Mouse (Mus musculus): ENCODE results near the gene Mon1b. TPM values are rescaled to one million over a fixed set of nuclear protein-coding genes. Genes with fewer than 3 reads are reported as not detected.

Gene Mon1b
- polyA plus RNA-seq, 1 experiment: 4.9 TPM

- TF ChIP-seq MYOD1 (IDR thresholded peaks at IDR 0.05; ENCODE audit: control insufficient read depth in 1 of 3, insufficient read length in 2 of 3, low read depth in 2 of 3): no peak
- TF ChIP-seq TCF3 (IDR thresholded peaks at IDR 0.05; ENCODE audit: insufficient read length, low read depth): no peak
- no peak for TF ChIP-seq POLR2AphosphoS2 (IDR thresholded peaks at IDR 0.05; ENCODE audit: insufficient read length, low read depth)
- no peak for TF ChIP-seq E2F4 (IDR thresholded peaks at IDR 0.05; ENCODE audit: insufficient read depth)
- no peak for TF ChIP-seq MYOG (IDR thresholded peaks at IDR 0.05; ENCODE audit: control insufficient read depth in 1 of 3, insufficient read depth in 1 of 3, insufficient read length in 2 of 3, low read depth in 2 of 3)
- no peak for TF ChIP-seq USF1 (IDR thresholded peaks at IDR 0.05; ENCODE audit: low read depth)
- TF ChIP-seq SRF (IDR thresholded peaks at IDR 0.05; ENCODE audit: control insufficient read depth, insufficient read length, low read depth): no peak
- no peak for TF ChIP-seq CEBPB (IDR thresholded peaks at IDR 0.05; ENCODE audit: insufficient read depth, poor library complexity, severe bottlenecking)
- TF ChIP-seq TCF12 (IDR thresholded peaks at IDR 0.05; ENCODE audit: insufficient read depth, poor library complexity, severe bottlenecking): no peak
- no peak for TF ChIP-seq MAX (IDR thresholded peaks at IDR 0.05; ENCODE audit: low read depth)
- no peak overlapping the region for H3ac ChIP-seq (ENCODE audit: control insufficient read depth, insufficient read length)
Observed at GRCm38 (mm10) chr8:113645220-113645619, 9.8 kb downstream of the Mon1b start.

GRCm38 (mm10) chr8:113652450-113652849, 17.1 kb downstream of the Mon1b start:
- H3K4me3 ChIP-seq: no peak overlapping the region
- TF ChIP-seq E2F4 (IDR thresholded peaks at IDR 0.05; ENCODE audit: insufficient read depth) (no peak), SRF (IDR thresholded peaks at IDR 0.05; ENCODE audit: control insufficient read depth, insufficient read length, low read depth) (no peak), TCF12 (IDR thresholded peaks at IDR 0.05; ENCODE audit: insufficient read depth, poor library complexity, severe bottlenecking) (no peak), TCF3 (IDR thresholded peaks at IDR 0.05; ENCODE audit: insufficient read length, low read depth) (no peak), REST (IDR thresholded peaks at IDR 0.05; ENCODE audit: insufficient read depth, insufficient read length) (no peak), MYOG (IDR thresholded peaks at IDR 0.05; ENCODE audit: control insufficient read depth in 1 of 3, insufficient read depth in 1 of 3, insufficient read length in 2 of 3, low read depth in 2 of 3) (no peak), POLR2A (IDR thresholded peaks at IDR 0.05; ENCODE audit: insufficient read length, low read depth) (no peak), USF1 (IDR thresholded peaks at IDR 0.05; ENCODE audit: low read depth) (no peak)
- no peaks in the 10 kb centered on the region for H3K27me3 ChIP-seq (ENCODE audit: control insufficient read depth, insufficient read depth, insufficient read length)
- H3K79me2 ChIP-seq (ENCODE audit: control insufficient read depth, insufficient read depth): no peaks in the 10 kb centered on the region
- H3K4me2 ChIP-seq (ENCODE audit: low read depth): no peak overlapping the region
- no peaks in the 10 kb centered on the region for H3K36me3 ChIP-seq (ENCODE audit: control insufficient read depth, insufficient read depth)
- no peak overlapping the region for H3ac ChIP-seq (ENCODE audit: control insufficient read depth, insufficient read length)

More at GRCm38 (mm10) chr8:113645220-113645619, 9.8 kb downstream of the Mon1b start:
- H3K27me3 ChIP-seq (ENCODE audit: control insufficient read depth, insufficient read depth, insufficient read length): no peaks in the 10 kb centered on the region
- H3K4me3 ChIP-seq: no peak overlapping the region
- no peaks in the 10 kb centered on the region for H3K79me2 ChIP-seq (ENCODE audit: control insufficient read depth, insufficient read depth)
- H3K36me3 ChIP-seq (ENCODE audit: control insufficient read depth, insufficient read depth): peaks cover 3% of the 10 kb centered on the region
- no peak overlapping the region for H3K4me2 ChIP-seq (ENCODE audit: low read depth)

- no peak overlapping the region for H3ac ChIP-seq (ENCODE audit: control insufficient read depth, insufficient read length)
- H3K79me2 ChIP-seq (ENCODE audit: control insufficient read depth, insufficient read depth): no peaks in the 10 kb centered on the region
- TF ChIP-seq TCF12 (IDR thresholded peaks at IDR 0.05; ENCODE audit: insufficient read depth, poor library complexity, severe bottlenecking) (no peak), POLR2A (IDR thresholded peaks at IDR 0.05; ENCODE audit: insufficient read length, low read depth) (no peak), REST (IDR thresholded peaks at IDR 0.05; ENCODE audit: insufficient read depth, insufficient read length) (no peak), USF1 (IDR thresholded peaks at IDR 0.05; ENCODE audit: low read depth) (no peak)
- H3K27me3 ChIP-seq (ENCODE audit: control insufficient read depth, insufficient read depth, insufficient read length): no peaks in the 10 kb centered on the region
- H3K4me2 ChIP-seq (ENCODE audit: low read depth): no peak overlapping the region
- no peaks in the 10 kb centered on the region for H3K36me3 ChIP-seq (ENCODE audit: control insufficient read depth, insufficient read depth)
- H3K4me3 ChIP-seq: no peak overlapping the region
Observed at GRCm38 (mm10) chr8:113653151-113653550, 17.8 kb downstream of the Mon1b start.

GRCm38 (mm10) chr8:113656154-113656553, 20.8 kb downstream of the Mon1b start:
- no peaks in the 10 kb centered on the region for H3K27me3 ChIP-seq (ENCODE audit: control insufficient read depth, insufficient read depth, insufficient read length)
- TF ChIP-seq USF1 (IDR thresholded peaks at IDR 0.05; ENCODE audit: low read depth) (no peak), POLR2AphosphoS2 (IDR thresholded peaks at IDR 0.05; ENCODE audit: insufficient read length, low read depth) (no peak), TCF12 (IDR thresholded peaks at IDR 0.05; ENCODE audit: insufficient read depth, poor library complexity, severe bottlenecking) (no peak), SRF (IDR thresholded peaks at IDR 0.05; ENCODE audit: control insufficient read depth, insufficient read length, low read depth) (no peak), MYOD1 (IDR thresholded peaks at IDR 0.05; ENCODE audit: control insufficient read depth in 1 of 3, insufficient read length in 2 of 3, low read depth in 2 of 3) (no peak), CEBPB (IDR thresholded peaks at IDR 0.05; ENCODE audit: insufficient read depth, poor library complexity, severe bottlenecking) (no peak), MYOG (IDR thresholded peaks at IDR 0.05; ENCODE audit: control insufficient read depth in 1 of 3, insufficient read depth in 1 of 3, insufficient read length in 2 of 3, low read depth in 2 of 3) (no peak), TCF3 (IDR thresholded peaks at IDR 0.05; ENCODE audit: insufficient read length, low read depth) (no peak), POLR2A (IDR thresholded peaks at IDR 0.05; ENCODE audit: insufficient read length, low read depth) (no peak), E2F4 (IDR thresholded peaks at IDR 0.05; ENCODE audit: insufficient read depth) (no peak), REST (IDR thresholded peaks at IDR 0.05; ENCODE audit: insufficient read depth, insufficient read length) (no peak), MAX (IDR thresholded peaks at IDR 0.05; ENCODE audit: low read depth) (no peak)
- H3K36me3 ChIP-seq (ENCODE audit: control insufficient read depth, insufficient read depth): no peaks in the 10 kb centered on the region
- no peaks in the 10 kb centered on the region for H3K79me2 ChIP-seq (ENCODE audit: control insufficient read depth, insufficient read depth)
- H3ac ChIP-seq (ENCODE audit: control insufficient read depth, insufficient read length): no peak overlapping the region
- no peak overlapping the region for H3K4me3 ChIP-seq
- no peak overlapping the region for H3K4me2 ChIP-seq (ENCODE audit: low read depth)

GRCm38 (mm10) chr8:113656681-113657298, 21.4 kb downstream of the Mon1b start:
- no peak for TF ChIP-seq TCF3 (IDR thresholded peaks at IDR 0.05; ENCODE audit: insufficient read length, low read depth)
- TF ChIP-seq POLR2AphosphoS2 (IDR thresholded peaks at IDR 0.05; ENCODE audit: insufficient read length, low read depth): no peak
- no peak for TF ChIP-seq POLR2A (IDR thresholded peaks at IDR 0.05; ENCODE audit: insufficient read length, low read depth)
- no peak for TF ChIP-seq MAX (IDR thresholded peaks at IDR 0.05; ENCODE audit: low read depth)
- no peak overlapping the region for H3ac ChIP-seq (ENCODE audit: control insufficient read depth, insufficient read length)
- H3K79me2 ChIP-seq (ENCODE audit: control insufficient read depth, insufficient read depth): no peaks in the 10 kb centered on the region
- H3K27me3 ChIP-seq (ENCODE audit: control insufficient read depth, insufficient read depth, insufficient read length): no peaks in the 10 kb centered on the region
- no peak overlapping the region for H3K4me3 ChIP-seq
- no peaks in the 10 kb centered on the region for H3K36me3 ChIP-seq (ENCODE audit: control insufficient read depth, insufficient read depth)
- H3K4me2 ChIP-seq (ENCODE audit: low read depth): no peak overlapping the region

Data from myocyte (in vitro differentiated cells).